Mouse (Mus musculus) E14TG2a.4 (cell line): ENCODE results near the gene Gria1.

Source experiments
- CTCF ChIP-seq: conservative IDR thresholded peaks from 2 replicates; pipeline ENCODE4 v1.5.1; 2014; ENCODE audit warnings: low read length
- NANOG ChIP-seq: IDR thresholded peaks from 2 replicates; pipeline ENCODE4 v1.6.1; 2014; ENCODE audit warnings: borderline replicate concordance, low read length, mixed read lengths
- POU5F1 ChIP-seq: IDR thresholded peaks from 2 replicates; pipeline ENCODE4 v1.6.1; 2014; ENCODE audit warnings: low read length, borderline replicate concordance

GRCm38 (mm10) chr11:56984321-56985000 is 26.7 kb upstream of the Gria1 start:
- TF ChIP-seq CTCF = no peak
- no peak for TF ChIP-seq NANOG
- TF ChIP-seq POU5F1 = no peak
